Mouse (Mus musculus): ENCODE measurements around the gene Ncoa7. TPM values are rescaled to one million over a fixed set of nuclear protein-coding genes. Genes with fewer than 3 reads are reported as not detected.

Gene Ncoa7
- polyA plus RNA-seq, 1 experiment from 2014 or later: 10.6 TPM

DNA sequence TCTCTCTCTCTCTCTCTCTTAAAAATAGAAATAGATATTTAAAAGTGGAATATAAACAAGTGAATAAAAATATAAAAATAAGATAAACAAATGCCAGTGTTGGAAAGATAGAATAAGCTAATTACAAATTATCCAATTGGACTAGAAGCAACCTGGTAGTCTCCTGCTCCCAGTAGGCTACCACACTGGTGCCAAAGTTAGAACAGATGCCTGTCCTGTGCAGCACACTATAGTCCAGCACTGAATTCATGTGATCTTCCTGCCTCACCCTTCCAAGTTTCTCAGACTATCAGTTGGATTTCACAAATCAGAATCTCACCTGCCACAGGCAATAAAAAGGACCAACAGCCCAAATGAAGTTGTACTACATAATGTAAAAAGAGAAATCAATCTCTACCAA lies 59.9 kb downstream of the Ncoa7 start:
- no peak overlapping the region for H3K4me3 ChIP-seq (ENCODE audit: low read depth, low read length)
- no peaks in the 10 kb centered on the region for H3K36me3 ChIP-seq (ENCODE audit: control insufficient read depth, insufficient read depth, low read length)
- DNase-seq (ENCODE audit: low spot score) (no peak), ATAC-seq (ENCODE audit: low read depth) (no peak)
- H3K4me1 ChIP-seq (ENCODE audit: control insufficient read depth, insufficient read depth, low read length): no peaks in the 10 kb centered on the region
- H3K9ac ChIP-seq (ENCODE audit: low read depth, low read length): no peak overlapping the region
- H3K27me3 ChIP-seq (replicated peaks; ENCODE audit: control insufficient read depth, insufficient read depth, low read length): no peaks in the 10 kb centered on the region
- no peak overlapping the region for H3K4me2 ChIP-seq (ENCODE audit: low read depth, low read length)
- H3K9me3 ChIP-seq (ENCODE audit: control insufficient read depth, low read length): no peaks in the 10 kb centered on the region
- no peak overlapping the region for H3K27ac ChIP-seq (replicated peaks; ENCODE audit: low read depth, low read length)

DNA sequence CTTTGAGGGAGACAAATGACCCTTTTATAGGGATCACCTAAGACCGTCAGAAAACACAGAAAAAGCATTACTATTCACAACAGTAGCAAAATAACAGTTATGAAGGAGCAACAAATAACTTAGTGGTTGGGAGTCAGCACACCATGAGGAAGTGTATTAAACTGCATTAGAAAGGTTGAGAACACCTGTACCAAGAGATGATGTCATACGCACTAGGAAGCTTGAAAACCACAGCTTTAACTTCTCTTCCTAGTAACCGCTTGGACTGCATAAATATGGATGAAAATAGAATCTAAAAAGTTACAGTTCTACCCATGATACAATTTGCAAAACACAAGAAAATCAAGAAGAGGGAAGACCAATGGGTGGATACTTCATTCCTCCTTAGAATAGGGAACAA lies 64.7 kb downstream of the Ncoa7 start:
- no peak overlapping the region for H3K4me2 ChIP-seq (ENCODE audit: low read depth, low read length)
- H3K9me3 ChIP-seq (ENCODE audit: control insufficient read depth, low read length): no peaks in the 10 kb centered on the region
- H3K27ac ChIP-seq (replicated peaks; ENCODE audit: low read depth, low read length): no peak overlapping the region
- ATAC-seq (ENCODE audit: low read depth) (no peak), DNase-seq (ENCODE audit: low spot score) (no peak)
- no peaks in the 10 kb centered on the region for H3K27me3 ChIP-seq (replicated peaks; ENCODE audit: control insufficient read depth, insufficient read depth, low read length)
- no peak overlapping the region for H3K4me3 ChIP-seq (ENCODE audit: low read depth, low read length)
- H3K36me3 ChIP-seq (ENCODE audit: control insufficient read depth, insufficient read depth, low read length): no peaks in the 10 kb centered on the region
- H3K9ac ChIP-seq (ENCODE audit: low read depth, low read length): no peak overlapping the region
- 92% methylated on average over 3 of the region's 3 CpGs for WGBS
- no peaks in the 10 kb centered on the region for H3K4me1 ChIP-seq (ENCODE audit: control insufficient read depth, insufficient read depth, low read length)

DNA sequence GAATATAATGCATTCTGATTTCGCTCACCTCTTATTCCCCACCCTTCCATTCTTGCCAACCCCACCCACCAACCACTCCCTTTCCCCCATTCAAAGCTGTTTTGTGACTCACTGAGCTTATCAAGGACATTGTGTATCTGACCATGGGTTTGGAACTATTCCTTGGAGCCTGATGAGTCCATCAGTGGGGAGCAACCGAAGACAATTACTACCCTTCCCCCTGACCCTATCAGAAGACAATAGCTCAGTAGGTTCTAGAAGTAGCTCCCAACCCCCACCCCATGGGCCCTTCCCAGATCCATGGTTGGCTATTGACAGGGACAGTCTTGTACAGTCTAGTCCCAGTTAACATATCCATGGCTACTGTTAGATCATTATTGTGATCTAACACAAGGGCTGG lies 65.8 kb downstream of the Ncoa7 start:
- H3K27ac ChIP-seq (replicated peaks; ENCODE audit: low read depth, low read length): no peak overlapping the region
- no peak for ATAC-seq (ENCODE audit: low read depth)
- H3K4me2 ChIP-seq (ENCODE audit: low read depth, low read length): no peak overlapping the region
- no peak for DNase-seq (ENCODE audit: low spot score)
- no peaks in the 10 kb centered on the region for H3K4me1 ChIP-seq (ENCODE audit: control insufficient read depth, insufficient read depth, low read length)
- no peaks in the 10 kb centered on the region for H3K36me3 ChIP-seq (ENCODE audit: control insufficient read depth, insufficient read depth, low read length)
- H3K9ac ChIP-seq (ENCODE audit: low read depth, low read length): no peak overlapping the region
- H3K4me3 ChIP-seq (ENCODE audit: low read depth, low read length): no peak overlapping the region
- H3K27me3 ChIP-seq (replicated peaks; ENCODE audit: control insufficient read depth, insufficient read depth, low read length): no peaks in the 10 kb centered on the region
- 93% methylated on average over 2 of the region's 2 CpGs for WGBS
- H3K9me3 ChIP-seq (ENCODE audit: control insufficient read depth, low read length): no peaks in the 10 kb centered on the region

DNA sequence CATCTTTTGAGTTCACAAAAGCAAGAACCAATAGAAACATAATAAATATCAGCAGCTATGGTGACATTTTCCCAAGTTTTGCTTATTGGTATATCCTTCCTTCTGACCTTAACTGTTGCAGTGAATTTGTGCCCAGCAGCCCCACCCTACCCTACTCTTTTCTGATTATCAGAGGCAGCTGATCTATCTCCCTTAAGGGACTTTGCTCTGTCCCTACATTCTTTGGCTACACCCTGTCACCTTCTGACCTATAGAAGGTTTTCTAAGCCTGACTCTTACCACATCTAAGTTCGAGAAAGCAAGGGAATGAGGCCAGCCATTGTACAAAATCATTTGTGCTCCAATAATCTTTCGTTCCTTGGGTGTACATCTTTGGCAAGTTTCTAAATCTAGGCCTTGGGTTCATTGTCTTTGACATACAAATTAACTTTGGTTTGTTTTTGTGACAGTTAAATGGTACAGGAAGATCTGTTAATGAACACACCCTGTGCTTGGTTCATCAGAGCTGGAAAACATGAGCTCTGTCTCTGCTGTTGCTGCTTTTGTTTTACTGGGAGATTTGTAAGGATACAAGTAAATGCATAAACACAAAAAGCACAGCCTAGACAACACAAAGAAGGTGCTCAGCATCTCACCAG lies 69.9 kb downstream of the Ncoa7 start:
- no peak for ATAC-seq (ENCODE audit: low read depth)
- H3K36me3 ChIP-seq (ENCODE audit: control insufficient read depth, insufficient read depth, low read length): no peaks in the 10 kb centered on the region
- no peak for DNase-seq (ENCODE audit: low spot score)
- WGBS: 76% methylated on average over 2 of the region's 2 CpGs
- H3K9ac ChIP-seq (ENCODE audit: low read depth, low read length): no peak overlapping the region
- no peaks in the 10 kb centered on the region for H3K27me3 ChIP-seq (replicated peaks; ENCODE audit: control insufficient read depth, insufficient read depth, low read length)
- no peak overlapping the region for H3K27ac ChIP-seq (replicated peaks; ENCODE audit: low read depth, low read length)
- H3K4me3 ChIP-seq (ENCODE audit: low read depth, low read length): no peak overlapping the region
- H3K4me2 ChIP-seq (ENCODE audit: low read depth, low read length): no peak overlapping the region
- H3K9me3 ChIP-seq (ENCODE audit: control insufficient read depth, low read length): no peaks in the 10 kb centered on the region
- H3K4me1 ChIP-seq (ENCODE audit: control insufficient read depth, insufficient read depth, low read length): no peaks in the 10 kb centered on the region

DNA sequence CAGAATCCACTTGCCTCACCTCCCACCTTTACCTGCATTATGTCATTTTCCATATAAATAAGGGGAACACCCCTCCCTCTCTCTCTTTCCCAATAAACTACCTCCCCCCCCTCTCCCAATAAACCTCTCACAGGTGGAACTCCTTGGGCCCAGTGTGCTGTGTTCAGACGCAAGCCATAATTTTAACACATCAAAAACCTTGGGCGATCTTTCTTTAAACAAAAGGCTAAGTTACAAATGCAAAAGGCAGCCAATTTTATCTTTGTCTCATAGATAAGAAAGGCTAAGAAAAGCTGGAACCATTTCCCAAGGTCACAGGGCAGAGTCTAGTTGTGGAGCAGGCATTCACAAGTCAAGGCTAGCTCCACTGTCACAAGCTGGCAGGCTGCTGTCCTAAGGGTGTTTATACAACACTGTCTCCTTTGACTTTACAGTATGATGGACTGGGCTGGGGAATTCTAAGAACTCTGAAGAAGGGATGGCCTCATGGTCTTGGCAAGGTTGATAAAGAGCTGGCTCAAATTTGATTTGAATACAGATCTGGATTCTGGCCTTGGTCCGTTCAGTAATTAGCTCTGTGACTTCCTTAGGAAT lies 71.7 kb downstream of the Ncoa7 start:
- no peaks in the 10 kb centered on the region for H3K27me3 ChIP-seq (replicated peaks; ENCODE audit: control insufficient read depth, insufficient read depth, low read length)
- 81% methylated on average over 3 of the region's 3 CpGs for WGBS
- H3K9me3 ChIP-seq (ENCODE audit: control insufficient read depth, low read length): no peaks in the 10 kb centered on the region

DNA sequence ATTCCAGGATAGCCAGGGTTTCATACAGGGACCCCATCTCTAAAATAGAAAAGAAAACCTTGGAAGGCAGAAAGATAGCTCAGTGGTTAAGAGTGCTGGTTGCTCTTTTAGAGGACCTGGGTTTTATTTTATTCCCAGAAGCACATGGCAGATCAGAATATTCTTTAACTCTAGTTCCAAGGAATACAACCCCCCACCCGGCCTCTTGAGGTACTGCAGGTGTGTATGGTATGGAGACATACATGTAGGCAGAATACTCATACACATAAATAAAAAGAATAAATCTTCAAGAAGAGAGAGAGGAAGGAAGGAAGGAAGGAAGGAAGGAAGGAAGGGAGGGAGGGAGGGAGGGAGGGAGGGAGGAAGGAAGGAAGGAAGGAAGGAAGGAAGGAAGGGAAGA lies 72.3 kb downstream of the Ncoa7 start:
- Histone ChIP-seq H3K36me3 (ENCODE audit: control insufficient read depth, insufficient read depth, low read length) (no peaks in the 10 kb centered on the region), H3K9ac (ENCODE audit: low read depth, low read length) (no peak overlapping the region), H3K27me3 (replicated peaks; ENCODE audit: control insufficient read depth, insufficient read depth, low read length) (no peaks in the 10 kb centered on the region), H3K4me2 (ENCODE audit: low read depth, low read length) (no peak overlapping the region), H3K27ac (replicated peaks; ENCODE audit: low read depth, low read length) (no peak overlapping the region), H3K9me3 (ENCODE audit: control insufficient read depth, low read length) (no peaks in the 10 kb centered on the region), H3K4me1 (ENCODE audit: control insufficient read depth, insufficient read depth, low read length) (no peaks in the 10 kb centered on the region), H3K4me3 (ENCODE audit: low read depth, low read length) (no peak overlapping the region)
- DNase-seq (ENCODE audit: low spot score): no peak
- no peak for ATAC-seq (ENCODE audit: low read depth)
- WGBS: 80% methylated on average over 1 of the region's 1 CpGs

More for the DNA sequence above, 71.7 kb downstream of the Ncoa7 start:
- ATAC-seq (ENCODE audit: low read depth) (no peak), DNase-seq (ENCODE audit: low spot score) (no peak)
- Histone ChIP-seq H3K4me3 (ENCODE audit: low read depth, low read length) (no peak overlapping the region), H3K36me3 (ENCODE audit: control insufficient read depth, insufficient read depth, low read length) (no peaks in the 10 kb centered on the region), H3K4me1 (ENCODE audit: control insufficient read depth, insufficient read depth, low read length) (no peaks in the 10 kb centered on the region), H3K27ac (replicated peaks; ENCODE audit: low read depth, low read length) (no peak overlapping the region), H3K4me2 (ENCODE audit: low read depth, low read length) (no peak overlapping the region), H3K9ac (ENCODE audit: low read depth, low read length) (no peak overlapping the region)

DNA sequence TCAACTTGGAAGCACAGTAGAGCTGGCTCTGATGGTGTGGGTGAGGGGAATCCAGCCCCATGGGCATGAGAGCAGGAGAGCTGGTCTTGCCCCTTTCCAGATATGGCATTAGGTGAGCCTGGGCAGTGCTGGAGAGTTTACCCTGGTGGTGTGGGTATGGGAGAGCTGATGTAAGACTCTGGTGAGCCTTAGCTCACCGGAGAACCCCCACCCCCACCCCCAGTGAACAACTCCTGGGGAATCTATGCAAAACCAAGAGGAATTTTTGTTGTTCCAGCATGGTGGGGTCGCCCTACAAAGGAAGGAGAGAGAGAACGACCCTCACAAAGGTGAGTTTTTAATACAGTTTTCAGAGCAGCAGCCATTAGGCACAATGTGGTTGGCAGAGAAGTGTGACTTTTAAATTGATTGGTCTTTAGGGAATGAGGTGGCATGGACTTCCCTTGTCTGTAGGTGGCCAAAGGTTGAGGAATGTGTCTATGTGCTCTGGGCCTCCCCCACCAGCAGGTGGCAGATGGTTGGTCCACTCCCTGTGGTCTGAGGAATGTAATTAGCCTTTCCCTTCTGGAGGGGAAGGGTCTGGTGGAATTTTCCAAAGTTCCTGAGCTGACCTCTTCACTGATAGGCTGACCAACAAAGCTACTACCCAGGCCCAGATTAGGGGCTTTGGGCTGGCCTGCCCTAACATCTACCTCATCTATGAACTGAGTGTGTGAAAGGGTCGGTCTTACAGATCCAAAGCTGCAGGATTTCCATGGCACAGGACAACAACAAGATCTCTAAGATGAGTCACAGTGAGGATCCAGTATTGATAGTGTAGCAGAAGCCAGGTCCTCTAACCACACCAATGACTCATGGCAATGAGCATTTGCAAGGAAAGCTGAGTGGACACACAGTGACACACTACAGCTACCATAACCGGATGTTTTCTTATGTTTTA lies 73.7 kb downstream of the Ncoa7 start:
- no peak for DNase-seq (ENCODE audit: low spot score)
- no peak for ATAC-seq (ENCODE audit: low read depth)
- no peaks in the 10 kb centered on the region for H3K27me3 ChIP-seq (replicated peaks; ENCODE audit: control insufficient read depth, insufficient read depth, low read length)

DNA sequence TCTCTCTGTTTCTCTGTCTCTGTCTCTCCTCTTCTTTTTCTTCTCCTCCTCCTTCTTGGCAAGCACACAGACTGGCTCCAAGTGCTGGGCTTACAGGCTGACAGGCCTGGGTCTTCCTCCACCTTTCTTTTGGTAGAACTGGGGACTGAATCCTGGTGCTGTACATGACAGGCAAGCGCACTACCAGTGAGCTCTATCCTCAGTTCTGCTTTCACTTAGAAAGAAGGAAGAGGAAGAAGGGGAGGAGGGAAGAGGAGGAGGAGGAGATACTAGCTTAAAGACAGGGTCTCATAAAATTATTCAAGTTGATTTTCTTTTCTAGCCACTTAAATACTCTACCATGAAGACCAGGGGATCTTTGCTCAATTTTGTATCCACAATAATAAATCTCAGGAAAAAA lies 80.1 kb downstream of the Ncoa7 start:
- Histone ChIP-seq H3K4me3 (ENCODE audit: low read depth, low read length) (no peak overlapping the region), H3K27ac (replicated peaks; ENCODE audit: low read depth, low read length) (no peak overlapping the region), H3K9me3 (ENCODE audit: control insufficient read depth, low read length) (no peaks in the 10 kb centered on the region), H3K4me1 (ENCODE audit: control insufficient read depth, insufficient read depth, low read length) (no peaks in the 10 kb centered on the region), H3K9ac (ENCODE audit: low read depth, low read length) (no peak overlapping the region), H3K4me2 (ENCODE audit: low read depth, low read length) (no peak overlapping the region), H3K27me3 (replicated peaks; ENCODE audit: control insufficient read depth, insufficient read depth, low read length) (no peaks in the 10 kb centered on the region), H3K36me3 (ENCODE audit: control insufficient read depth, insufficient read depth, low read length) (0 out of 2 replicates have a peak, but pooled peaks cover 6% of the 10 kb centered on the region)
- WGBS: 91% methylated on average over 1 of the region's 1 CpGs
- no peak for DNase-seq (ENCODE audit: low spot score)
- no peak for ATAC-seq (ENCODE audit: low read depth)

More for the DNA sequence above, 73.7 kb downstream of the Ncoa7 start:
- H3K27ac ChIP-seq (replicated peaks; ENCODE audit: low read depth, low read length): no peak overlapping the region
- no peaks in the 10 kb centered on the region for H3K4me1 ChIP-seq (ENCODE audit: control insufficient read depth, insufficient read depth, low read length)
- no peak overlapping the region for H3K9ac ChIP-seq (ENCODE audit: low read depth, low read length)
- no peaks in the 10 kb centered on the region for H3K9me3 ChIP-seq (ENCODE audit: control insufficient read depth, low read length)
- no peaks in the 10 kb centered on the region for H3K36me3 ChIP-seq (ENCODE audit: control insufficient read depth, insufficient read depth, low read length)
- no peak overlapping the region for H3K4me3 ChIP-seq (ENCODE audit: low read depth, low read length)
- 85% methylated on average over 5 of the region's 5 CpGs for WGBS
- no peak overlapping the region for H3K4me2 ChIP-seq (ENCODE audit: low read depth, low read length)

Measured in embryonic facial prominence, embryonic 14.5 days (tissue).